Mouse (Mus musculus) erythroblast, embryonic 14.5 days (primary cell): Measurements from ENCODE around the gene Gm49337.

Source experiments
- GATA1 ChIP-seq: IDR thresholded peaks from 2 replicates; pipeline ENCODE4 v1.6.1; 2012; ENCODE audit warnings: low read length, inconsistent platforms, mixed read lengths
- TAL1 ChIP-seq: IDR thresholded peaks from 3 replicates; pipeline ENCODE4 v1.6.1; 2012; ENCODE audit warnings: low read length, inconsistent platforms, mixed read lengths

GRCm38 (mm10) chr4:116304551-116304950 is 131.4 kb downstream of the Gm49337 start:
- TF ChIP-seq GATA1 (no peak), TAL1 (no peak)
